Mouse (Mus musculus): ENCODE results near the gene Ush2a. TPM values are rescaled to one million over a fixed set of nuclear protein-coding genes. Genes with fewer than 3 reads are reported as not detected.

Gene Ush2a
- polyA plus RNA-seq, 2 experiments = 0.01 to 0.11 TPM

DNA sequence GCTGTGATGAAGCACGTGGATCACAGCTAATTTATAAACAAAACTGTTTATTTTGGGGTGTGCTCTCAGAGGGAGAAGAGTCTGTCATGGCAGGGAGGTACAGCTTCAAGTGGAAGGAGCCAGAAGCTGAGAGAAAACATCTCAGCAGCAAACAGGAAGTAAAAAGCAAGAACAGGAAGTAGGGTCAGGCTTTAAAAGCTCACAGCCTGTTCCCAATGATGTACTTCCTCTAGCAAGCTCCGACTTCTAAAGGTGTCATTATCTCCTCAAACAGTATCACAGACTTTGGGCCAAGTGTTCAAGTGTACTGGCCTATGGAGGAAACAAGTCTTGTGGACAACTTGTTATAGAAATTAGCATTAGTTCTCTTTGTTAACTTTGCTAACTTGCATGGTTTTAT lies 85.9 kb downstream of the Ush2a start:
- H3K9me3 ChIP-seq (ENCODE audit: control insufficient read depth, low read length) = no peaks in the 10 kb centered on the region
- no peak overlapping the region for H3K27ac ChIP-seq (replicated peaks; ENCODE audit: low read depth, low read length)
- WGBS = 56% methylated on average over 2 of the region's 2 CpGs
- no peaks in the 10 kb centered on the region for H3K4me1 ChIP-seq (ENCODE audit: control insufficient read depth, insufficient read depth, low read length)
- DNase-seq (ENCODE audit: low spot score) = no peak
- no peak overlapping the region for H3K4me3 ChIP-seq (replicated peaks; ENCODE audit: low read length)
- TF ChIP-seq POLR2A (IDR thresholded peaks at IDR 0.05; ENCODE audit: borderline replicate concordance, extremely low read depth, insufficient read depth, insufficient read length) = no peak
- no peaks in the 10 kb centered on the region for H3K27me3 ChIP-seq (ENCODE audit: control insufficient read depth, insufficient read depth, low read length)
- no peaks in the 10 kb centered on the region for H3K36me3 ChIP-seq (ENCODE audit: control insufficient read depth, insufficient read depth, low read length)
- H3K4me2 ChIP-seq (replicated peaks; ENCODE audit: low read depth, low read length, severe bottlenecking) = no peak overlapping the region
- no peak for ATAC-seq (ENCODE audit: low FRiP score, low read depth)
- H3K9ac ChIP-seq (ENCODE audit: low read depth, low read length, severe bottlenecking) = no peak overlapping the region

DNA sequence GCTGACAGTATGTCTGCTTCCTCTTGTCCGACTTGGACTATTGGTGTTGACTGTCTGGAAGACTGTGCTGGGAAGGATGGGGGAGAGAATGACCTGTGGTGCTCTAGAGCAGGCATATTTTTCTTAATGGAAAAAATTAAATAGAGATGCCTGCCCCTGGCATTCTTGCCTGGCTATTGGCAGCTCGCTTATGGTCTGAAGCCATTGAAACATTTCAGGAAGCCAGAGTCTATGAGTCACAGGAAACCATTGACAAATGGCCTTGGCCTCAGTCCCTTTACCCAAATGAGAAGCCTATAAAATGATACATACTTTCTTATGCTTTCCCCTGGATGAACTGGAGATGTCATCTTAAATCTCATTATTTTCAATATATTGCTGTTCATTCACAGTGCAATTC lies 92.9 kb downstream of the Ush2a start:
- TF ChIP-seq POLR2A (IDR thresholded peaks at IDR 0.05; ENCODE audit: borderline replicate concordance, extremely low read depth, insufficient read depth, insufficient read length) = no peak

DNA sequence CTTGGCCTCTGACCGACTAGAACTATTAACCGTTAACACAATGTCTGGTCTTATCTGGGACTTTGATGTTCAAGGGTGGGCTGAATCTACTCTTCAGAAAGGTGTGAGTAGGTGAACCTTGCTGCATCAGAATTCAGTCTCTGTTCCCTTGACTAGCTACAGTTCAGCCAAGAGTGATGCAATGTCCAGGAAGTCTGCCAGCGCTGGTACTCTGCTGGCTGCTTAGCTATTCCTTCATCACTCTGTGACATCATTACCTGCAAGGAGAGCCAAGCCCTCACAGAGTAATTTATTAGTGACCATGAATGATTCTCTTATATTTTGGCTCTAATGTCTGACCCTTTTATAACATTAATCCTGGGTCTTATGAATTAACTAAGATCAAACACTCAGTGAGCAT lies 101.7 kb downstream of the Ush2a start:
- Histone ChIP-seq H3K9ac (ENCODE audit: low read depth, low read length, severe bottlenecking) (no peak overlapping the region), H3K4me3 (replicated peaks; ENCODE audit: low read length) (no peak overlapping the region), H3K4me1 (ENCODE audit: control insufficient read depth, insufficient read depth, low read length) (no peaks in the 10 kb centered on the region), H3K27me3 (ENCODE audit: control insufficient read depth, insufficient read depth, low read length) (no peaks in the 10 kb centered on the region), H3K27ac (replicated peaks; ENCODE audit: low read depth, low read length) (no peak overlapping the region), H3K36me3 (ENCODE audit: control insufficient read depth, insufficient read depth, low read length) (no peaks in the 10 kb centered on the region), H3K9me3 (ENCODE audit: control insufficient read depth, low read length) (no peaks in the 10 kb centered on the region), H3K4me2 (replicated peaks; ENCODE audit: low read depth, low read length, severe bottlenecking) (no peak overlapping the region)
- no peak for ATAC-seq (ENCODE audit: low FRiP score, low read depth)
- peak; percentile 61 for DNase-seq (ENCODE audit: low spot score)
- TF ChIP-seq POLR2A (IDR thresholded peaks at IDR 0.05; ENCODE audit: borderline replicate concordance, extremely low read depth, insufficient read depth, insufficient read length) = no peak
- WGBS = 80% methylated on average over 3 of the region's 3 CpGs

More for the DNA sequence above, 92.9 kb downstream of the Ush2a start:
- Histone ChIP-seq H3K4me1 (ENCODE audit: control insufficient read depth, insufficient read depth, low read length) (no peaks in the 10 kb centered on the region), H3K9me3 (ENCODE audit: control insufficient read depth, low read length) (no peaks in the 10 kb centered on the region), H3K4me3 (replicated peaks; ENCODE audit: low read length) (no peak overlapping the region), H3K27ac (replicated peaks; ENCODE audit: low read depth, low read length) (no peak overlapping the region), H3K9ac (ENCODE audit: low read depth, low read length, severe bottlenecking) (no peak overlapping the region), H3K4me2 (replicated peaks; ENCODE audit: low read depth, low read length, severe bottlenecking) (no peak overlapping the region), H3K36me3 (ENCODE audit: control insufficient read depth, insufficient read depth, low read length) (no peaks in the 10 kb centered on the region), H3K27me3 (ENCODE audit: control insufficient read depth, insufficient read depth, low read length) (no peaks in the 10 kb centered on the region)
- DNase-seq (ENCODE audit: low spot score) (no peak), ATAC-seq (ENCODE audit: low FRiP score, low read depth) (no peak)
- WGBS = 85% methylated on average over 2 of the region's 2 CpGs

DNA sequence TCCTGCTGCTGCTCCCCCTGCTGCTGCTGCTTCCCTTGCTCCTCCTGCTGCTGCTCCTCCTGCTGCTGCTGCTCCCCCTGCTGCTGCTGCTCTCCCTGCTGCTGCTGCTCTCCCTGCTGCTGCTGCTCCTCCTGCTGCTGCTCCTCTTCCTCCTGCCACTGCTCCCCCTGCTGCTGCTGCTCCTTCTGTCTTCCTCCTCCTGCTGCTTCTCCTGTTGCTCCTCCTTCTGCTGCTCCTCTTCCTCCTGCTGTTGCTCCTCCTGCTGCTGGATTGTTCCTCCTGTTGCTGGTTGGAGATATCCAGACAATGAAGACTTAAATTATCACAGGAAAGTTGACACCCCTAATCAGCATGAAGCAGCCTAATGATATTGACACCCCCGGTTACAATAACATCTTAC lies 123.4 kb downstream of the Ush2a start:
- H3K36me3 ChIP-seq (ENCODE audit: control insufficient read depth, insufficient read depth, low read length) = no peaks in the 10 kb centered on the region
- no peaks in the 10 kb centered on the region for H3K27me3 ChIP-seq (ENCODE audit: control insufficient read depth, insufficient read depth, low read length)

DNA sequence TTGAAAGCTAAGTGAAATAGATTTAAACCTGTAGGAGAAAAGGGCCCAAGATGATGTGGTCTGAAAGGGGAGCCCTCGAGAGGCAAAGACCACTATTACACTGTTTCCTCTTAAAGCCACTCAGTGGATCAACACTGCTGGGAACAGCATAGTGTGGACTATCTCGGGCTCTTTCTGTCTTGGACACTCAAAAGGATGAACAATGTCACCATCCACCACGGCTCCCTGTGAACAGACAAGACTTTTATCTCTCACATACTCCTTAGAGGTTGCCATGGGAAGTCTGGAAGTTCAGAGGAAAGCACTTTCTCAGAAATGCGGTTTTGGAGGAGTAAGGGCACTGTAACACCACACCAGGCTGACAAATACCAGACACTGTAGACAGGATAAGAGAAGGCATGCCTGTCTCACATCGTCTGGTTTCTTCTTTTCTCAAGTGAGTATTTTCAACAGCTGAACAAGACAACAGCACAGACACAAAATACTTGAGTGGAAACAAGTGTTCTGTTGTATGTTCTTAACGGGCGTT lies 124.0 kb downstream of the Ush2a start:
- Histone ChIP-seq H3K9me3 (ENCODE audit: control insufficient read depth, low read length) (no peaks in the 10 kb centered on the region), H3K27ac (replicated peaks; ENCODE audit: low read depth, low read length) (no peak overlapping the region), H3K4me2 (replicated peaks; ENCODE audit: low read depth, low read length, severe bottlenecking) (no peak overlapping the region), H3K36me3 (ENCODE audit: control insufficient read depth, insufficient read depth, low read length) (no peaks in the 10 kb centered on the region), H3K4me3 (replicated peaks; ENCODE audit: low read length) (no peak overlapping the region), H3K4me1 (ENCODE audit: control insufficient read depth, insufficient read depth, low read length) (no peaks in the 10 kb centered on the region), H3K27me3 (ENCODE audit: control insufficient read depth, insufficient read depth, low read length) (no peaks in the 10 kb centered on the region), H3K9ac (ENCODE audit: low read depth, low read length, severe bottlenecking) (no peak overlapping the region)
- no peak for ATAC-seq (ENCODE audit: low FRiP score, low read depth)
- no peak for TF ChIP-seq POLR2A (IDR thresholded peaks at IDR 0.05; ENCODE audit: borderline replicate concordance, extremely low read depth, insufficient read depth, insufficient read length)
- no peak for DNase-seq (ENCODE audit: low spot score)
- WGBS = 53% methylated on average over 7 of the region's 7 CpGs

More for the DNA sequence above, 123.4 kb downstream of the Ush2a start:
- Histone ChIP-seq H3K4me2 (replicated peaks; ENCODE audit: low read depth, low read length, severe bottlenecking) (no peak overlapping the region), H3K4me3 (replicated peaks; ENCODE audit: low read length) (no peak overlapping the region), H3K4me1 (ENCODE audit: control insufficient read depth, insufficient read depth, low read length) (no peaks in the 10 kb centered on the region), H3K27ac (replicated peaks; ENCODE audit: low read depth, low read length) (no peak overlapping the region), H3K9ac (ENCODE audit: low read depth, low read length, severe bottlenecking) (no peak overlapping the region), H3K9me3 (ENCODE audit: control insufficient read depth, low read length) (no peaks in the 10 kb centered on the region)
- no peak for TF ChIP-seq POLR2A (IDR thresholded peaks at IDR 0.05; ENCODE audit: borderline replicate concordance, extremely low read depth, insufficient read depth, insufficient read length)
- WGBS = 59% methylated on average over 1 of the region's 1 CpGs
- ATAC-seq (ENCODE audit: low FRiP score, low read depth) = no peak
- DNase-seq (ENCODE audit: low spot score) = no peak

DNA sequence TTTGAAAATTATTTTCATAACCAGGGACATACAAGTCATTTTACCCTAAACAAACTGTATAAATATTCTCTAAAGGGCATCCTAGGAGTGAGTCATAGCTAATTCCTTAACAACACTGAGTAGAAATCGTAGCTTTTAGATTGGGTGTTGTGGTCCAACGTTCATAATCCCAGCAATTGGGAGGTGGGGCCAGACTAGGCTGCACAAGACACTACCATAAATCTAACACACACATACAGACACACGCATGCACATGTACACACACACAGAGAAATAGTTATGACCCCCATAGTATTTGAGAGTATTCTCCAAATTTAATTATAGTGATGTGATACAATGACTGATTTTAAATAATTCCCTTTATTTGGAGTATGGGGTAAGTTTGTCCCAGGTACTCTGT lies 125.5 kb downstream of the Ush2a start:
- Histone ChIP-seq H3K4me2 (replicated peaks; ENCODE audit: low read depth, low read length, severe bottlenecking) (no peak overlapping the region), H3K4me3 (replicated peaks; ENCODE audit: low read length) (no peak overlapping the region), H3K27me3 (ENCODE audit: control insufficient read depth, insufficient read depth, low read length) (no peaks in the 10 kb centered on the region), H3K9me3 (ENCODE audit: control insufficient read depth, low read length) (no peaks in the 10 kb centered on the region), H3K4me1 (ENCODE audit: control insufficient read depth, insufficient read depth, low read length) (no peaks in the 10 kb centered on the region), H3K27ac (replicated peaks; ENCODE audit: low read depth, low read length) (no peak overlapping the region), H3K9ac (ENCODE audit: low read depth, low read length, severe bottlenecking) (no peak overlapping the region), H3K36me3 (ENCODE audit: control insufficient read depth, insufficient read depth, low read length) (no peaks in the 10 kb centered on the region)
- DNase-seq (ENCODE audit: low spot score) (no peak), ATAC-seq (ENCODE audit: low FRiP score, low read depth) (no peak)
- no peak for TF ChIP-seq POLR2A (IDR thresholded peaks at IDR 0.05; ENCODE audit: borderline replicate concordance, extremely low read depth, insufficient read depth, insufficient read length)
- WGBS = 82% methylated on average over 3 of the region's 3 CpGs
